8 mouse cellular contexts compared by ENCODE assay signal in the genomic region with DNA sequence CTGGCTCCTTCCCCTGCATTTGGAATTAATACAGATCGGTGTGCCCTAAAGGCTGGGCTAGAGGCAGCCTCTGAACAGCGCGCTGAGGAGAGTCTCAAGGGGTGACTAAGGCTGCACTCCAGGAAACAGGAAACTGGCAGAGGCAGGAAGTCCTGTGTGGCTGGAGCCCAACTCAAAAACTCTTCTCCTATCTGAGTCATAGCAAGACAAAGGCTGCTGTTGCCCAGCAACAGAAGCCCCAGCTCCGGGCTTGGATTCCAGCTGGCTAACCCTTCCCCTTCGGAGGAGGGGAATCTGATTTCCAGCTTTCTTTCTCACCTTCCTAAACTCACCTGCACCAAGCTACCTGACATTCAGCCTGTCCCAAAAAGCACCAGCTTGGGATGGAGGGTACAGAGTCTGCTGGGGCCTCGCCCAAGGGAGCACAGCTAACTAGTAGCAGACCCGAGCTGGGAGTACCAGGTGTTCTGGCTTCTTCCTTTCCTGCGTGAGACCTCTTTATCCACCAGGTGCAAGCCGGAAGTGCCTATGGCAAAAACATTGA. TPM values are rescaled to one million over a fixed set of nuclear protein-coding genes. Genes with fewer than 3 reads are reported as not detected.
DNase-seq lines count a peak whose midpoint lies in the region; ATAC-seq and TF ChIP-seq lines count a peak whose summit lies in the region.

No protein-coding gene starts in this region.

- WGBS in forebrain, embryonic 13.5 days: 26% methylated on average over 9 of the region's 9 CpGs
- 9% methylated on average over 9 of the region's 9 CpGs for WGBS in lung, adult 2 months

- H3K4me2 ChIP-seq in forebrain, embryonic 13.5 days: peak overlapping the region; percentile 33

- peak; percentile 54; the same call in 1 of the 2 replicates for TF ChIP-seq POLR2A in lung, adult 2 months (IDR thresholded peaks at IDR 0.05; ENCODE audit: borderline replicate concordance, extremely low read depth, low read depth, low read length)

- no peak overlapping the region; the same call in 1 of the 2 replicates for H3K27ac ChIP-seq in forebrain, embryonic 13.5 days

- no peaks in the 10 kb centered on the region for H3K36me3 ChIP-seq in forebrain, embryonic 13.5 days (ENCODE audit: poor library complexity, severe bottlenecking)

- intact Hi-C loops in heart, postnatal 14 days (cut with DNase I): no loop called here

- TF ChIP-seq CTCF in lung, adult 2 months (IDR thresholded peaks at IDR 0.05; ENCODE audit: insufficient read depth, low read length): no peak

- H3K4me3 ChIP-seq in forebrain, embryonic 13.5 days: no peak overlapping the region
- peak overlapping the region; percentile 55 for H3K4me3 ChIP-seq in lung, adult 2 months (replicated peaks; ENCODE audit: extremely low read depth, low read depth, low read length)

- no peaks in the 10 kb centered on the region for H3K9me3 ChIP-seq in forebrain, embryonic 13.5 days (replicated peaks)

- peak; percentile 65 for ATAC-seq in forebrain, embryonic 13.5 days

- peak; percentile 21 to 64 for DNase-seq in urinary bladder, adult 18-20 months (ENCODE audit: low spot score in 2 of 2)
- no peak for DNase-seq in urinary bladder, adult 2 months (ENCODE audit: low spot score)
- DNase-seq in heart, postnatal 14 days: peak; percentile 60 to 75
- peak; percentile 62 to 81 for DNase-seq in kidney, postnatal 25 days
- DNase-seq in lung, adult 2 months: peak; percentile 50
- DNase-seq in ovary, postnatal 36 days (ENCODE audit: low spot score): peak; percentile 13
- no peak for DNase-seq in cerebellum, adult 9-10 months

- no peaks in the 10 kb centered on the region for H3K27me3 ChIP-seq in forebrain, embryonic 13.5 days

- 0 out of 2 replicates have a peak overlapping the region, but pooled peaks have one; percentile 40 for H3K9ac ChIP-seq in forebrain, embryonic 13.5 days

- peaks cover 17% of the 10 kb centered on the region for H3K4me1 ChIP-seq in forebrain, embryonic 13.5 days
- peaks cover 7% of the 10 kb centered on the region for H3K4me1 ChIP-seq in lung, adult 2 months (ENCODE audit: control insufficient read depth, insufficient read depth, low read length)

RNA-seq across cellular contexts. Expression of a gene that starts 41.3 kb away (rescaled TPM):
- 0.32 and 0.41 TPM in 2 replicates for polyA plus RNA-seq in urinary bladder, adult 2 months (2012; rRNA removed)
- 0.23 and 0.31 TPM in 2 replicates for polyA plus RNA-seq in forebrain, embryonic 13.5 days (2015; fragmentation: Nextera tagmentation; extraction: Ambion mirVana)
- not detected for total RNA-seq in heart, postnatal 14 days (2021)
- polyA plus RNA-seq in lung, adult 2 months (2012; rRNA removed): 0.08 and 0.11 TPM in 2 replicates

RNA-seq across cellular contexts. Expression of a gene that starts 45.8 kb away (rescaled TPM):
- polyA plus RNA-seq in urinary bladder, adult 2 months (2012; rRNA removed): 2.8 and 3.2 TPM in 2 replicates
- 155 and 171 TPM in 2 replicates for polyA plus RNA-seq in forebrain, embryonic 13.5 days (2015; fragmentation: Nextera tagmentation; extraction: Ambion mirVana)
- total RNA-seq in heart, postnatal 14 days (2021): 1 to 10 TPM; 6.1 to 6.8 TPM
- 1.2 and 1.8 TPM in 2 replicates for polyA plus RNA-seq in lung, adult 2 months (2012; rRNA removed)

Comparison
In these comparisons a context has a peak if more than half of its experiments do, and no peak if none do; other contexts are left out.
1. DNase-seq: peak in urinary bladder, adult 18-20 months (2 of 2), heart, postnatal 14 days (2 of 2), kidney, postnatal 25 days (2 of 2), lung, adult 2 months (single experiment) and ovary, postnatal 36 days (single experiment); none in urinary bladder, adult 2 months (single experiment) and cerebellum, adult 9-10 months (single experiment).
2. RNA of a gene that starts 45.8 kb away (polyA plus RNA-seq): 155 to 171 TPM in forebrain, embryonic 13.5 days; 2.8 to 3.2 TPM in urinary bladder, adult 2 months and 1.2 to 1.8 TPM in lung, adult 2 months; every median in the first group is over 10 times any median in the second.